Mouse (Mus musculus) layer of hippocampus, adult 2 months (tissue): ENCODE data around the gene Tub. TPM values are rescaled to one million over a fixed set of nuclear protein-coding genes. Genes with fewer than 3 reads are reported as not detected.

Experiments used
- DNase-seq, 2 experiments: peaks; one replicate each; pipeline ENCODE4 v3.0.0; 2022; ENCODE audit warnings: low spot score in 2 of 2
- H3K27ac ChIP-seq: fragments of 200-600 bp; 2 replicates; pipeline ENCODE4 v1.8.1; 2022
- H3K4me3 ChIP-seq: fragments of 200-600 bp; 2 replicates; pipeline ENCODE4 v1.8.1; 2022; ENCODE audit warnings: mild to moderate bottlenecking
- CTCF ChIP-seq: fragments of 200-600 bp; conservative IDR thresholded peaks from 2 replicates; pipeline ENCODE4 v1.8.1; 2022; ENCODE audit warnings: antibody characterized with exemption, mild to moderate bottlenecking, moderate library complexity
- total RNA-seq, 2 experiments: library from RNA; stranded (reverse); gene quantifications; 2 replicates each; pipeline ENCODE4 v1.2.3; 2021

The Tub gene
- total RNA-seq, 2 experiments from 2014 or later: 179 to 198 TPM

- no peak for DNase-seq
These were observed 75.6 kb downstream of the Tub start for GRCm38 (mm10) chr7:109025743-109026142.

GRCm38 (mm10) chr7:109026976-109027375, 76.8 kb downstream of the Tub start:
- H3K4me3 ChIP-seq: no peak overlapping the region
- TF ChIP-seq CTCF: no peak
- no peak overlapping the region; the same call in 1 of the 2 replicates for H3K27ac ChIP-seq
- no peak for DNase-seq

More at GRCm38 (mm10) chr7:109025743-109026142, 75.6 kb downstream of the Tub start:
- no peak for TF ChIP-seq CTCF
- peak overlapping the region; percentile 36; the same call in 1 of the 2 replicates for H3K27ac ChIP-seq
- H3K4me3 ChIP-seq: no peak overlapping the region

- no peak for DNase-seq
- TF ChIP-seq CTCF: no peak
- H3K27ac ChIP-seq: peak overlapping the region; percentile 65
- no peak overlapping the region for H3K4me3 ChIP-seq
These were observed 77.6 kb downstream of the Tub start for GRCm38 (mm10) chr7:109027721-109028120.

GRCm38 (mm10) chr7:109028204-109028603, 78.1 kb downstream of the Tub start:
- DNase-seq: peak; percentile 42 to 80
- Histone ChIP-seq H3K4me3 (no peak overlapping the region), H3K27ac (peak overlapping the region; percentile 65)
- TF ChIP-seq CTCF: peak; percentile 89

- no peak for TF ChIP-seq CTCF
- Histone ChIP-seq H3K27ac (0 out of 2 replicates have a peak overlapping the region, but pooled peaks have one; percentile 28), H3K4me3 (no peak overlapping the region)
- no peak for DNase-seq
These were observed 79.9 kb downstream of the Tub start for GRCm38 (mm10) chr7:109029961-109030465.

GRCm38 (mm10) chr7:109031331-109031730, 81.2 kb downstream of the Tub start:
- no peak overlapping the region for H3K4me3 ChIP-seq
- H3K27ac ChIP-seq: 0 out of 2 replicates have a peak overlapping the region, but pooled peaks have one; percentile 28
- DNase-seq: no peak
- TF ChIP-seq CTCF: no peak; the same call in 1 of the 2 replicates

GRCm38 (mm10) chr7:109032054-109032453, 81.9 kb downstream of the Tub start:
- DNase-seq: no peak
- TF ChIP-seq CTCF: peak; percentile 68
- Histone ChIP-seq H3K4me3 (no peak overlapping the region), H3K27ac (peak overlapping the region; percentile 28; the same call in 1 of the 2 replicates)

GRCm38 (mm10) chr7:109038121-109038735, 88.1 kb downstream of the Tub start:
- H3K27ac ChIP-seq: peak overlapping the region; percentile 79
- no peak overlapping the region for H3K4me3 ChIP-seq
- no peak for DNase-seq

GRCm38 (mm10) chr7:109038987-109039386, 88.8 kb downstream of the Tub start:
- peak overlapping the region; percentile 79 for H3K27ac ChIP-seq

More at GRCm38 (mm10) chr7:109038121-109038735, 88.1 kb downstream of the Tub start:
- no peak for TF ChIP-seq CTCF

GRCm38 (mm10) chr7:109039445-109039844, 89.3 kb downstream of the Tub start:
- TF ChIP-seq CTCF: no peak
- peak; percentile 89 to 92 for DNase-seq
- Histone ChIP-seq H3K4me3 (no peak overlapping the region), H3K27ac (peak overlapping the region; percentile 79)

More at GRCm38 (mm10) chr7:109038987-109039386, 88.8 kb downstream of the Tub start:
- H3K4me3 ChIP-seq: no peak overlapping the region
- no peak for TF ChIP-seq CTCF
- no peak for DNase-seq

- DNase-seq: no peak
- H3K4me3 ChIP-seq: no peak overlapping the region
- TF ChIP-seq CTCF: no peak
- no peak overlapping the region for H3K27ac ChIP-seq
These were observed 95.7 kb downstream of the Tub start for GRCm38 (mm10) chr7:109045876-109046275.

- Histone ChIP-seq H3K27ac (no peak overlapping the region), H3K4me3 (no peak overlapping the region)
- no peak for DNase-seq
- no peak for TF ChIP-seq CTCF
These were observed 100.7 kb downstream of the Tub start for GRCm38 (mm10) chr7:109050831-109051230.

- no peak for DNase-seq
- Histone ChIP-seq H3K4me3 (no peak overlapping the region), H3K27ac (no peak overlapping the region)
- TF ChIP-seq CTCF: no peak
These were observed 109.4 kb downstream of the Tub start for GRCm38 (mm10) chr7:109059536-109059935.

GRCm38 (mm10) chr7:109069641-109070040, 119.5 kb downstream of the Tub start:
- Histone ChIP-seq H3K27ac (no peak overlapping the region), H3K4me3 (no peak overlapping the region)
- no peak for DNase-seq
- TF ChIP-seq CTCF: no peak
